Mouse (Mus musculus) urinary bladder, postnatal 25 days (tissue): ENCODE results near the gene Olfr1265.

Source experiments
- DNase-seq: peaks from one replicate; pipeline ENCODE4 v3.0.0; 2022; ENCODE audit warnings: low spot score

Olfr1265 gene

DNA sequence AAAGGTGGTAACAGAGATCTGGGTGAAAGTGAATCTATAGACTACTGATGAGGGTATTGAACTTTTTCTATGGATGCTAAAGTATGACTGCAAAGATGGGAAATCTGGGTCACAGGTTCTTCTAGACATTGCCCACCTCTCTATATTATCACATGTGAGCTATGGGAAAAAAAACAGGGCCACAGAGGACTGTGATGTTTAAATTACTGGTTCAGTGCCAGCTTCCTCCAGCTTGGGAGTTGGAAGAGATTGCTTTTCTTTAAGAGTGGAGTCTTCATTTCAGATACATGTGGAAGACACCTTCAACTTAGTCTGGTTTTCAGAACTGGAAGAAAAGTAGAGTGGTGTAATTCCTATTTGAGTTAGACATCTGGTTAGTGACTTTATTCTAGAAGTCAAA lies at the start of gene Olfr1265:
Olfr1265 (plus strand) TSS at position 301 of the 400 bp plus-strand sequence.
- no peak for DNase-seq

DNA sequence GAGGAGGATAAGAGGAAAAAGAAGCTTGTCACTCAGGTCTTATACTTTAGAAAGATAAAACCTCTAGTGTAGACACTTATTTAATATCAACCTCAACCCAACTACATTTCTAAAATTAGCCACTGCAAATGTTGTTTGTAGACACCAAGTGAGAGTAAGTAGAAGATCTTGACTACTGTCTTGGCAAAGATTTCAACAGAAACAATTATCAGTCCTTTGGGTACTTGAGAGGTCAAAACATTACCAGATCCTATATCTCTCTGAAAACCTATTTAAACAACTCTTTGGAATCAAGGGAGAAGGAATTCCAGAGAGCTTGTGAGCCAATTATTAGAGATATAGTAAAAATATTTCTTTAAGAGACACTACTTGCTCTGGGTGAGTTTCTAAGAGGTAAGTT lies 44.2 kb upstream of the Olfr1265 start, which contains the start of gene Olfr1261:
Olfr1261 (plus strand) TSS at position 301 of the 400 bp plus-strand sequence.
- DNase-seq, result no peak

DNA sequence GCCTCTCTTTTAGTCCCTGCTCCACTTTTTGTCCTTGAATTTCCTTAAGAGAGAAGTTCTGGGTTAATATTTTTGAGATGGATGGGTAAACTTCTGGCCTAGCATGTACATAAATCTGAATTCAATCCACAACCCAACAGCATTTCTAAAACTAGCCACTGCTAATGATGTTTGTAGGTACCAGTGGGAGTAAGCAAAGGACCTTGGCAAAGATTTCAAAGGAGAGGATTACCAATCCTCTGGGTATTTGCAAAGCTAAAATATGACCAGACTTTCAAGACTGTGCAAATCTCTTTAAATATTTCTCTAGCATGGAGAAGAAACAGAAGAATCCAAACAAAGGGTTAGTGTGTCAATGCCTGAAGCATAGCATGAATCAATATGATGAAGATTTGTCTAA lies 35.3 kb upstream of the Olfr1265 start, which contains the start of gene Olfr1262:
Olfr1262 (plus strand) TSS at position 301 of the 400 bp plus-strand sequence.
- no peak for DNase-seq

DNA sequence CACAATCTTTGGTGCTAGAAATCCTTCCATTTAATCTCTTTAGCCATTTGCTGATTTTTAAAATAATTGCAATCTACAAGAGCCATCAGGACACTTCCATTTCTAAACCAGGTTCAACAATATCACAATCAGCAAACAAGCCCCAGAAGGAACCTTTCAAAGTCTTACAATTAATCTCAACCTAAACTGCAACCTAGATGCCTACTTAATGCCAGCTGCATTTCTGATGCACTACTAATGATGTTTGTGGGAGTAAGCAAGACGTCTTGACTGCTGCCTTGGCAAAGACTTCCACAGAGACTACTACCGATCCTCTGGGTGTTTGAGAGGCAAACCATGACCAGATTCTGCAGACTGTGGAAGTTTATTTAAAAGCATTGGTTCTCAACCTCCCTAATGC lies 23.3 kb upstream of the Olfr1265 start, which contains the start of gene Olfr1263:
Olfr1263 (plus strand) TSS at position 301 of the 400 bp plus-strand sequence.
- DNase-seq, result no peak

DNA sequence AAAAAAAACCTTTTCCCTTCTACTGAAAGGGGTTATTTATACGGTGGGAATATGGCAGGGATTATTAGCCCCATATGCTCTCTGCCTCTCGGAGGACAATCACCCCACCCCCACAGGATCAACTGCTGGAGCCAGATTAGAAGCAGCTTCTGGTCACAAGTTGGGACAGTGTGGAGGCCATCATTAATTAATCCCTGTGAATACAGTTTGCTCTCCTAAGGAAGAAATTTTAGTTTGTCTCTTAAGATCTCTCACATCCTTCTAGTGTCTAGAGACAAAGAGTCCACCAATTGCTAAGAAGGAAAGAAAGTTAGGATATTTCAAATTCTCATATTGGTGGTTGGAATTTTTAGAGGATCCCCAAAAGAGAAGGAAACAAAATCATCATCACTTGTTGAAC lies 9.7 kb upstream of the Olfr1265 start, which contains the start of gene Olfr1264:
Olfr1264 (minus strand) TSS at position 101 of the 400 bp plus-strand sequence.
- no peak for DNase-seq

DNA sequence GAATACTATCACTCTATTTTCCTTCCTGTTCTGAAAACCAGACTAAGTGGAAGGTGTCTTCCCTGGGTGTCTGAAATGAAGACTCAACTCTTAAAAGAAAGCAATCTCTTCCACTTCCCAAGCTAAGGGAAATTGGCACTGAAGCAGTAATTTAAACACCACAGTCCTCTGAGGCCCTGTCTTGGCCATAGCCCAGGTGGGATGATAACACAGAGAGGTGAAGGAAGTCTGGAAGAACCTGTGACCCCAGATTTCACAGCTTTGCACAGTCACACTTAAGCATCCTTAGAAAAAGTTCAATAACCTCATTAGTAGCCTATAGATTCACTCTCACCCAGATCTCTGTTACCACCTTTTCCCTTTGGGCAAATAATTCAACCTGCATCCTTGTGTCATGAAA lies 28.4 kb downstream of the Olfr1265 start, which contains the start of gene Olfr140:
Olfr140 (minus strand) TSS at position 101 of the 400 bp plus-strand sequence.
- no peak for DNase-seq

DNA sequence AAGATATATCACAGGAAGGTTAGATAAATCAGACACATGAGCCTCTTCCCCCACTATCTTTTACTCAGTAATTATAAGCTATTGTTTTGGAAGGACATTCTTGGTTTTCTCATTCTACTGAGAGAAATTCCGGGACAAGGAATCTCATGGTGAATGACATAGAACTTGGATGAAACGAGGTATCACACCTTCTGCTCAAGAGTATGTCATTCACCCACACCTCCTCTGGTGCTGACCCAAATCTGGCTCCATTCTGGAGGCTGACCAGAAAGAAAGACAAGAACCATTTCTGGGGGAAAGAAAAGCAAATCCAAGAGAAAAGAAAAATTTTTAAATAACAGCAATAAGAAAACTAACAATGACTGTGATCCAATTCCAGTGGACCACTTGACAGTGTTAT lies 34.9 kb downstream of the Olfr1265 start:
- DNase-seq, result no peak
